Mouse (Mus musculus): ENCODE data around the gene C77080. TPM values are rescaled to one million over a fixed set of nuclear protein-coding genes. Genes with fewer than 3 reads are reported as not detected.

The C77080 gene
- polyA plus RNA-seq, 1 experiment from 2014 or later = 7.0 TPM

DNA sequence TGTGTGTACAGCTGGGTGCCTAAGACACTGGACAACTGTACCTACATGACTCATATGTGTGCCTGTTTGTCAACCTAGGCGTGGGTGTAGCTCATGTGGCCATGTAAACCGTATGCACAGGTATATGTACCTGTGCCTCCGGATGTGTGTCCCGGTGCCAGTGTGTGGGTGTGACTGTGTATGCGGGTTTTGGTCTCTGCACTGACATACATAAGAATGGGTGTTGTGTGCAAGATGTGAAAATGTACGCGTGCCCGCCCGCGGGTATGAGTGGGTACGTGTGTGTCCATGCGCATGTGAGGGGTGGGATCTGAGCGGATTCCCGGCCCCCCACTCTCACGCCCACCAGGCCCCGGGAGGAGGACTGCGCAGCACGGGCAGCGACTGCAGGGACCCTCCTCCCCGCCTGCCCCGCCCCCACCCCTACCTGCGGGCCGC, 22.6 kb downstream of the C77080 start:
- H3K27me3 ChIP-seq (ENCODE audit: control insufficient read depth, insufficient read depth, low read length) = no peaks in the 10 kb centered on the region
- H3K27ac ChIP-seq (replicated peaks; ENCODE audit: low read depth, low read length) = peak overlapping the region; percentile 55; the same call in 1 of the 2 replicates
- peak overlapping the region; percentile 90 for H3K4me2 ChIP-seq (ENCODE audit: low read length)
- H3K36me3 ChIP-seq (ENCODE audit: control insufficient read depth, insufficient read depth, low read length) = no peaks in the 10 kb centered on the region
- under 1% methylated on average over 23 of the region's 23 CpGs for WGBS
- peak overlapping the region; percentile 78 for H3K9ac ChIP-seq (replicated peaks; ENCODE audit: low read length)
- ATAC-seq (ENCODE audit: low FRiP score, low TSS enrichment) = peak; percentile 64
- H3K4me3 ChIP-seq (replicated peaks; ENCODE audit: low read depth, low read length) = peak overlapping the region; percentile 73
- H3K4me1 ChIP-seq (ENCODE audit: control insufficient read depth, insufficient read depth, low read length) = peaks cover 22% of the 10 kb centered on the region
- H3K9me3 ChIP-seq (ENCODE audit: control insufficient read depth, low read length) = no peaks in the 10 kb centered on the region
- peak; percentile 67 for DNase-seq

GRCm38 (mm10) chr4:129237843-129238441, 23.3 kb downstream of the C77080 start:
- no peaks in the 10 kb centered on the region for H3K36me3 ChIP-seq (ENCODE audit: control insufficient read depth, insufficient read depth, low read length)
- H3K4me2 ChIP-seq (ENCODE audit: low read length) = peak overlapping the region; percentile 90
- H3K4me3 ChIP-seq (replicated peaks; ENCODE audit: low read depth, low read length) = peak overlapping the region; percentile 73
- peak overlapping the region; percentile 78 for H3K9ac ChIP-seq (replicated peaks; ENCODE audit: low read length)
- H3K27me3 ChIP-seq (ENCODE audit: control insufficient read depth, insufficient read depth, low read length) = no peaks in the 10 kb centered on the region
- H3K4me1 ChIP-seq (ENCODE audit: control insufficient read depth, insufficient read depth, low read length) = peaks cover 22% of the 10 kb centered on the region
- no peak for ATAC-seq (ENCODE audit: low FRiP score, low TSS enrichment)
- peak; percentile 64 for DNase-seq
- WGBS = 6% methylated on average over 21 of the region's 21 CpGs
- no peaks in the 10 kb centered on the region for H3K9me3 ChIP-seq (ENCODE audit: control insufficient read depth, low read length)
- no peak overlapping the region for H3K27ac ChIP-seq (replicated peaks; ENCODE audit: low read depth, low read length)

DNA sequence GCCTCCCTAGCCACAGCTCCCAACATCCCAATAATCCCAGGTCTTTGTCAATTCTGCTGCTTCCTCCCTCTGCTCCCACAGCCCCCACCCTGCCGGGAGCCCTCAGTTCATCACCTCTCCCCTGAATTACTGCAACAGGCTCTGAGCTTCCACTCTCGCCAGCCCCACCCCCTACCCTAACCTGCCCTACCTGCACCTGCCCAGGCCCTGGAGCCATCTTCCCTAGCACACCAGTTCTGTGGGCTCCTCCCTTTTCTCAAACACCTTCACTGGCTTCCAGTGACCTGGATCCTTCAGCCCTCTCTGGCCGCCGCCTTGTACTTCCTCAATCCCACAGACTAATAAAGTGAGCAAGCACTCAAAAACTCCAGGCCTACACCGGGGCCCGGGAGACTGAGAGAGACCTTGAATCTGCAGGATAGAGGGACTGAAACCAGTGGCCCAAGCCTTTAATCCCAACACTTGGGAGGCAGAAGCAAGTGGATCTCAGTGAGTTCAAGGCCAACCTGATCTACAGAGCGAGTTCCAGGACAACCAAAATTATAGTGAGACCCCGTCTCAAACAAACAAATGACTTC, 24.9 kb downstream of the C77080 start:
- no peaks in the 10 kb centered on the region for H3K9me3 ChIP-seq (ENCODE audit: control insufficient read depth, low read length)
- no peak overlapping the region for H3K4me3 ChIP-seq (replicated peaks; ENCODE audit: low read depth, low read length)
- no peaks in the 10 kb centered on the region for H3K27me3 ChIP-seq (ENCODE audit: control insufficient read depth, insufficient read depth, low read length)
- no peak for ATAC-seq (ENCODE audit: low FRiP score, low TSS enrichment)
- WGBS = 75% methylated on average over 8 of the region's 8 CpGs
- no peak overlapping the region for H3K4me2 ChIP-seq (ENCODE audit: low read length)
- H3K4me1 ChIP-seq (ENCODE audit: control insufficient read depth, insufficient read depth, low read length) = peaks cover 15% of the 10 kb centered on the region; the same call in 1 of the 2 replicates
- H3K9ac ChIP-seq (replicated peaks; ENCODE audit: low read length) = no peak overlapping the region
- H3K27ac ChIP-seq (replicated peaks; ENCODE audit: low read depth, low read length) = no peak overlapping the region
- no peak for DNase-seq
- H3K36me3 ChIP-seq (ENCODE audit: control insufficient read depth, insufficient read depth, low read length) = no peaks in the 10 kb centered on the region

GRCm38 (mm10) chr4:129235147-129235546, 26.1 kb downstream of the C77080 start:
- 67% methylated on average over 3 of the region's 3 CpGs for WGBS
- H3K9me3 ChIP-seq (ENCODE audit: control insufficient read depth, low read length) = no peaks in the 10 kb centered on the region
- DNase-seq (no peak), ATAC-seq (ENCODE audit: low FRiP score, low TSS enrichment) (no peak)
- no peaks in the 10 kb centered on the region for H3K36me3 ChIP-seq (ENCODE audit: control insufficient read depth, insufficient read depth, low read length)
- peaks cover 15% of the 10 kb centered on the region; the same call in 1 of the 2 replicates for H3K4me1 ChIP-seq (ENCODE audit: control insufficient read depth, insufficient read depth, low read length)
- no peak overlapping the region for H3K9ac ChIP-seq (replicated peaks; ENCODE audit: low read length)
- no peak overlapping the region for H3K4me2 ChIP-seq (ENCODE audit: low read length)
- no peak overlapping the region for H3K27ac ChIP-seq (replicated peaks; ENCODE audit: low read depth, low read length)
- H3K27me3 ChIP-seq (ENCODE audit: control insufficient read depth, insufficient read depth, low read length) = no peaks in the 10 kb centered on the region
- H3K4me3 ChIP-seq (replicated peaks; ENCODE audit: low read depth, low read length) = no peak overlapping the region

GRCm38 (mm10) chr4:129234488-129234887, 26.7 kb downstream of the C77080 start:
- H3K9ac ChIP-seq (replicated peaks; ENCODE audit: low read length) = no peak overlapping the region
- ATAC-seq (ENCODE audit: low FRiP score, low TSS enrichment) = no peak
- H3K4me2 ChIP-seq (ENCODE audit: low read length) = no peak overlapping the region
- no peak for DNase-seq
- H3K4me3 ChIP-seq (replicated peaks; ENCODE audit: low read depth, low read length) = no peak overlapping the region
- WGBS = 91% methylated on average over 7 of the region's 7 CpGs
- H3K4me1 ChIP-seq (ENCODE audit: control insufficient read depth, insufficient read depth, low read length) = peaks cover 15% of the 10 kb centered on the region; the same call in 1 of the 2 replicates
- no peaks in the 10 kb centered on the region for H3K27me3 ChIP-seq (ENCODE audit: control insufficient read depth, insufficient read depth, low read length)
- no peaks in the 10 kb centered on the region for H3K36me3 ChIP-seq (ENCODE audit: control insufficient read depth, insufficient read depth, low read length)
- no peak overlapping the region for H3K27ac ChIP-seq (replicated peaks; ENCODE audit: low read depth, low read length)
- no peaks in the 10 kb centered on the region for H3K9me3 ChIP-seq (ENCODE audit: control insufficient read depth, low read length)

DNA sequence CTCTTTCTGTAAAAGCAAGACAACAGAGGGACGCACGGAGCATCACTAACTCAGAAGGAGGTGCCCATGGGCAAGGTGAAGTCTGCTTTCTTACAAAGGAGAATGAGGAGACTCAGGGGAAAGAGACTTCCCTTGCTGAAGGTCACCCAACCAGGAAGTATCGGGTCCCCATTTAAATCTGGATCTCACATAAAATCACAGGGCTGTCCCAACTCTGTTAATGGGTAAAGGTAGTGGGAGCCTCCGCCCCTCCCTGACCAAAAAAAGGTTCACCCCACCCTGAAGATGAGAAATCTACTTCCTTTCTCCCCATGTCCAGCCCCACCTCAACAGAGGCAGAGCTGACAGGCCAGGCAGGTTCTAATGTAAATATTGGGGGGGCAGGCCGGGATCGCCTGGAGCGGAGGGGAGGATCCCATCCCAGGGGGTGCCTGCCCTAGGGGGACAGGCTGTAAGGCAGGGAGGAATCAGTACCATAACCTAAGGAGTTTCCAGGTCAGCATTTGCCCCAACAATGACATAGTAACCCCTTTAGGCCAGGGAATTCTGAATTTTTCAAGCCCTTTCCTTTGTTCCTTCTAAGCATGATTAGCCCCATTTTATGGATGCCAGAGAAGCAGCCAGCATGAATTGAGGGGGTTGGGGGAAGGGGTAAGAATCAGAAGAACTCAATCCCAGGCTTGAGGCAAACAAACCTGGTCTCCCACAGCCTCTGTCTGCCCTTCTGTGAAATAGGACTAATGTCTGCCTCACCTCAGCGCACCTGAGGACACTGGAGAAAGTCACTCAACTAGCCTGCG, 28.4 kb downstream of the C77080 start:
- H3K27me3 ChIP-seq (ENCODE audit: control insufficient read depth, insufficient read depth, low read length) = no peaks in the 10 kb centered on the region
- no peak overlapping the region for H3K4me3 ChIP-seq (replicated peaks; ENCODE audit: low read depth, low read length)
- ATAC-seq (ENCODE audit: low FRiP score, low TSS enrichment) = no peak
- 74% methylated on average over 9 of the region's 9 CpGs for WGBS
- H3K4me2 ChIP-seq (ENCODE audit: low read length) = no peak overlapping the region
- peaks cover 11% of the 10 kb centered on the region for H3K4me1 ChIP-seq (ENCODE audit: control insufficient read depth, insufficient read depth, low read length)
- H3K27ac ChIP-seq (replicated peaks; ENCODE audit: low read depth, low read length) = no peak overlapping the region
- H3K9me3 ChIP-seq (ENCODE audit: control insufficient read depth, low read length) = no peaks in the 10 kb centered on the region
- no peak overlapping the region for H3K9ac ChIP-seq (replicated peaks; ENCODE audit: low read length)
- no peaks in the 10 kb centered on the region for H3K36me3 ChIP-seq (ENCODE audit: control insufficient read depth, insufficient read depth, low read length)
- DNase-seq = no peak

GRCm38 (mm10) chr4:129231594-129232450, 29.4 kb downstream of the C77080 start:
- H3K27me3 ChIP-seq (ENCODE audit: control insufficient read depth, insufficient read depth, low read length) = no peaks in the 10 kb centered on the region
- no peak for DNase-seq
- 65% methylated on average over 12 of the region's 12 CpGs for WGBS

GRCm38 (mm10) chr4:129230926-129231325, 30.3 kb downstream of the C77080 start:
- WGBS = 55% methylated on average over 8 of the region's 8 CpGs
- no peak for ATAC-seq (ENCODE audit: low FRiP score, low TSS enrichment)

More at GRCm38 (mm10) chr4:129231594-129232450, 29.4 kb downstream of the C77080 start:
- Histone ChIP-seq H3K9me3 (ENCODE audit: control insufficient read depth, low read length) (no peaks in the 10 kb centered on the region), H3K36me3 (ENCODE audit: control insufficient read depth, insufficient read depth, low read length) (no peaks in the 10 kb centered on the region), H3K27ac (replicated peaks; ENCODE audit: low read depth, low read length) (no peak overlapping the region), H3K4me2 (ENCODE audit: low read length) (no peak overlapping the region), H3K9ac (replicated peaks; ENCODE audit: low read length) (no peak overlapping the region), H3K4me3 (replicated peaks; ENCODE audit: low read depth, low read length) (no peak overlapping the region), H3K4me1 (ENCODE audit: control insufficient read depth, insufficient read depth, low read length) (peaks cover 13% of the 10 kb centered on the region)
- no peak for ATAC-seq (ENCODE audit: low FRiP score, low TSS enrichment)

More at GRCm38 (mm10) chr4:129230926-129231325, 30.3 kb downstream of the C77080 start:
- Histone ChIP-seq H3K9me3 (ENCODE audit: control insufficient read depth, low read length) (no peaks in the 10 kb centered on the region), H3K4me1 (ENCODE audit: control insufficient read depth, insufficient read depth, low read length) (peaks cover 22% of the 10 kb centered on the region), H3K4me3 (replicated peaks; ENCODE audit: low read depth, low read length) (no peak overlapping the region), H3K27ac (replicated peaks; ENCODE audit: low read depth, low read length) (no peak overlapping the region), H3K9ac (replicated peaks; ENCODE audit: low read length) (no peak overlapping the region), H3K4me2 (ENCODE audit: low read length) (no peak overlapping the region), H3K36me3 (ENCODE audit: control insufficient read depth, insufficient read depth, low read length) (no peaks in the 10 kb centered on the region), H3K27me3 (ENCODE audit: control insufficient read depth, insufficient read depth, low read length) (no peaks in the 10 kb centered on the region)
- DNase-seq = no peak

Measured in midbrain, embryonic 14.5 days (tissue).